Mouse (Mus musculus) erythroblast, adult 5-6 weeks (primary cell): ENCODE data around the gene Lin9. TPM values are rescaled to one million over a fixed set of nuclear protein-coding genes. Genes with fewer than 3 reads are reported as not detected.
A peak's percentile ranks its signal among the peaks of the same experiment; 100 is the strongest.

Experiments used
- ATAC-seq: replicated peaks from 2 replicates; pipeline ENCODE4 v1.8.0; 2016; ENCODE audit warnings: moderate number of reproducible peaks, mild to moderate bottlenecking, moderate TSS enrichment, inconsistent platforms; ENCODE audit not compliant: poor library complexity, low FRiP score, severe bottlenecking
- total RNA-seq, 2 experiments: library from RNA; stranded (forward) in 1 of 2; stranded (reverse) in 1 of 2; fragments of 150-400 nt in 1 of 2; fragments of 200-764, 138-1000 nt in 1 of 2; gene quantifications; 2 replicates each; pipeline versions ENCODE4 v1.2.3 to v1.2.4; 2015 to 2017; ENCODE audit warnings: low replicate concordance in 2 of 2

Gene Lin9
- total RNA-seq, 2 experiments from 2014 or later, result 4.4 to 16.1 TPM

- no peak for ATAC-seq
Observed at GRCm38 (mm10) chr1:180698063-180698462, 57.1 kb downstream of the Lin9 start.

GRCm38 (mm10) chr1:180703400-180703799, 62.5 kb downstream of the Lin9 start:
- ATAC-seq, result no peak

- no peak for ATAC-seq
Observed at GRCm38 (mm10) chr1:180707368-180707767, 66.4 kb downstream of the Lin9 start.

GRCm38 (mm10) chr1:180707813-180708212, 66.9 kb downstream of the Lin9 start:
- no peak for ATAC-seq

- no peak for ATAC-seq
Observed at GRCm38 (mm10) chr1:180708935-180709776, 68.2 kb downstream of the Lin9 start.

GRCm38 (mm10) chr1:180718756-180719155, 77.8 kb downstream of the Lin9 start:
- ATAC-seq, result no peak

GRCm38 (mm10) chr1:180719483-180719882, 78.5 kb downstream of the Lin9 start:
- ATAC-seq, result no peak

- peak; percentile 81 for ATAC-seq
Observed at GRCm38 (mm10) chr1:180719951-180720689, 79.2 kb downstream of the Lin9 start.

- ATAC-seq, result no peak
Observed at GRCm38 (mm10) chr1:180722608-180723007, 81.7 kb downstream of the Lin9 start.

GRCm38 (mm10) chr1:180723701-180724238, 82.8 kb downstream of the Lin9 start:
- no peak for ATAC-seq

GRCm38 (mm10) chr1:180725704-180726179, 84.8 kb downstream of the Lin9 start, which contains the start of gene Acbd3:
TSS of gene Acbd3 (plus strand) at chr1:180726043.
- ATAC-seq, result peak; percentile 94

GRCm38 (mm10) chr1:180726183-180726582, 85.2 kb downstream of the Lin9 start:
- peak; percentile 62 for ATAC-seq

- no peak for ATAC-seq
Observed at GRCm38 (mm10) chr1:180729231-180729630, 88.3 kb downstream of the Lin9 start.

Other genes with a start within 250 kb of the Lin9 start
- not detected in 2 replicates for gene Stum, start 157.6 kb upstream of the Lin9 start, total RNA-seq (2015; ENCODE audit: low replicate concordance)
- not detected in 2 replicates for gene Stum, start 157.6 kb upstream of the Lin9 start, total RNA-seq (2017; ENCODE audit: low replicate concordance)
- 13.4 and 20.6 TPM in 2 replicates for gene Parp1, start 72.2 kb upstream of the Lin9 start, total RNA-seq (2015; ENCODE audit: low replicate concordance)
- 23.5 and 26.2 TPM in 2 replicates for gene Parp1, start 72.2 kb upstream of the Lin9 start, total RNA-seq (2017; ENCODE audit: low replicate concordance)
- not detected in 2 replicates for gene Mixl1, start 55.9 kb downstream of the Lin9 start, total RNA-seq (2015; ENCODE audit: low replicate concordance)
- 0.28 TPM in 1 of 2 replicates, not detected in the other for gene Mixl1, start 55.9 kb downstream of the Lin9 start, total RNA-seq (2017; ENCODE audit: low replicate concordance)
- 7.9 and 9.6 TPM in 2 replicates for gene Acbd3, start 84.9 kb downstream of the Lin9 start, total RNA-seq (2015; ENCODE audit: low replicate concordance)
- gene Acbd3, start 84.9 kb downstream of the Lin9 start, total RNA-seq (2017; ENCODE audit: low replicate concordance), result 12.3 and 16.4 TPM in 2 replicates
- 966 and 1,002 TPM in 2 replicates for gene H3f3a, start 172.8 kb downstream of the Lin9 start, total RNA-seq (2015; ENCODE audit: low replicate concordance)
- gene H3f3a, start 172.8 kb downstream of the Lin9 start, total RNA-seq (2017; ENCODE audit: low replicate concordance), result 1,471 and 1,473 TPM in 2 replicates
- gene Sde2, start 210.0 kb downstream of the Lin9 start, total RNA-seq (2015; ENCODE audit: low replicate concordance), result 17.3 and 29.4 TPM in 2 replicates
- gene Sde2, start 210.0 kb downstream of the Lin9 start, total RNA-seq (2017; ENCODE audit: low replicate concordance), result 34.7 and 53.5 TPM in 2 replicates